Mouse (Mus musculus): ENCODE measurements around the gene Aplf.

- TF ChIP-seq CTCF (IDR thresholded peaks at IDR 0.05; ENCODE audit: borderline replicate concordance, control insufficient read depth, extremely low read depth, insufficient read depth, low read length, poor library complexity) (no peak), POLR2A (IDR thresholded peaks at IDR 0.05; ENCODE audit: control insufficient read depth, extremely low read depth, insufficient read depth, low read length, poor library complexity) (no peak)
Measured at GRCm38 (mm10) chr6:87695947-87696346, 24.0 kb upstream of the Aplf start.
